Mouse (Mus musculus) G1E (cell line): ENCODE measurements at regions not wholly inside any gene's neighbourhood (a gene's known extent, or its start where the extent isn't known, plus 50 kb on each side); places are given as distances from the start of the nearest gene placed in this dataset.

Experiments
- CTCF ChIP-seq: IDR thresholded peaks from 2 replicates; pipeline ENCODE4 v1.5.1; 2012; ENCODE audit warnings: low read depth, low read length, inconsistent platforms, mixed read lengths
- GATA1 ChIP-seq: IDR thresholded peaks from 2 replicates; pipeline ENCODE4 v1.6.1; 2012; ENCODE audit warnings: borderline replicate concordance, low read length, inconsistent platforms, mixed read lengths
- POLR2AphosphoS5 ChIP-seq: IDR thresholded peaks from 2 replicates; pipeline ENCODE4 v1.6.1; 2012; ENCODE audit warnings: low read depth, low read length, inconsistent platforms; ENCODE audit not compliant: insufficient replicate concordance
- TAL1 ChIP-seq: conservative IDR thresholded peaks from 2 replicates; pipeline ENCODE4 v1.6.1; 2012; ENCODE audit warnings: low read depth, low read length, inconsistent platforms, mixed read lengths

GRCm38 (mm10) chr9:95331275-95331674 is 75.2 kb downstream of the Chst2 start:
- TF ChIP-seq POLR2AphosphoS5 (no peak), CTCF (no peak), GATA1 (no peak), TAL1 (no peak)
